Mouse (Mus musculus) bone marrow, adult 2 months (tissue): ENCODE results near the gene Slk.

Source experiments
- CTCF ChIP-seq: fragments of 200-500 bp; IDR thresholded peaks from 2 replicates; pipeline ENCODE4 v1.5.1; 2011; ENCODE audit warnings: low read length, control low read depth; ENCODE audit not compliant: control insufficient read depth, insufficient read depth
- POLR2A ChIP-seq: fragments of 200-500 bp; IDR thresholded peaks from 2 replicates; pipeline ENCODE4 v1.6.1; 2011; ENCODE audit warnings: low read depth, mild to moderate bottlenecking, control low read depth, low read length, borderline replicate concordance; ENCODE audit not compliant: control insufficient read depth

GRCm38 (mm10) chr19:47613442-47613841 lies 34.0 kb downstream of the Slk start:
- no peak for TF ChIP-seq CTCF
- TF ChIP-seq POLR2A = no peak
